Mouse (Mus musculus) heart, postnatal 0 days (tissue): ENCODE results near the gene Arhgap25.
"Not testable (repeated sequence)": the region's sequence is repeated elsewhere in the genome, so short reads cannot be mapped to it uniquely, and the experiment has no call there.

ENCODE experiments used
- CTCF ChIP-seq: IDR thresholded peaks from 2 replicates; pipeline ENCODE4 v1.5.1; 2016; ENCODE audit warnings: antibody characterized with exemption, control low read depth, low read depth
- EP300 ChIP-seq: IDR thresholded peaks from 2 replicates; pipeline ENCODE4 v1.6.1; 2016; ENCODE audit warnings: antibody characterized with exemption, low read depth

DNA sequence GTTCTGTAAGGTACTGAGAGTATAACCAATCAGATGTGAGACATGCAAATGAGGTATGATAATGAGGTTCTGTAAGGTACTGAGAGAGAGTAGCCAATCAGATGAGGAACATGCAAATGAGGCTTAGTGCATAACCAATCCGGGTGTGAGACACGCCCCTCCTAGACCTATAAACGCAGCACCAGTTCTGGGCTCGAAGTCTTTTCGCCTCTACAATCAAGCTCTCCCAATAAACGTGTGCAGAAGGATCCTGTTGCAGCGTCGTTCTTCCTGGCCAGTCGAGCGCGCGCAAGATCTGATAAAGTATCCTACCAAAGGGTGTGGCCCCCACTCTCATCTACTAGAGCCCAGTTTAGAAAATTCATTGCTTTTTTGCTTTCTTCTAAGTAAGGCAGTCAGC is 63.0 kb downstream of the Arhgap25 start:
- TF ChIP-seq EP300, CTCF: not testable (repeated sequence)
